Mouse (Mus musculus) MEL (cell line): ENCODE results near the gene Ankfn1. TPM values are rescaled to one million over a fixed set of nuclear protein-coding genes. Genes with fewer than 3 reads are reported as not detected.

Source experiments
- DNase-seq: peaks from one replicate; pipeline ENCODE4 v3.0.0; 2011; ENCODE audit warnings: low read depth, low spot score
- H3K27ac ChIP-seq: 2 replicates; pipeline ENCODE4 v1.5.1; 2012; ENCODE audit warnings: low read depth, mild to moderate bottlenecking, control low read depth, low read length, moderate library complexity; ENCODE audit not compliant: control insufficient read depth
- H3K27me3 ChIP-seq, 2 experiments: fragments of 150-350 bp in 1 of 2; sonication (generic) in 1 of 2; 2 replicates each; pipeline ENCODE4 v1.6.1; 2012; ENCODE audit warnings: low read length in 2 of 2, mild to moderate bottlenecking in 2 of 2, improper control_type of control experiment in 1 of 2, moderate library complexity in 1 of 2; ENCODE audit not compliant: insufficient read depth in 2 of 2, control insufficient read depth in 1 of 2
- H3K36me3 ChIP-seq, 2 experiments: 2 replicates each; pipeline ENCODE4 v1.6.1; 2012 to 2014; ENCODE audit warnings: low read length in 2 of 2, improper control_type of control experiment in 1 of 2, inconsistent platforms in 1 of 2, mild to moderate bottlenecking in 1 of 2; ENCODE audit not compliant: insufficient read depth in 2 of 2, control insufficient read depth in 1 of 2
- H3K4me1 ChIP-seq, 2 experiments: fragments of 150-350 bp in 1 of 2; sonication (generic) in 1 of 2; 2 replicates each; pipeline ENCODE4 v1.6.1; 2012; ENCODE audit warnings: low read length in 2 of 2, improper control_type of control experiment in 1 of 2, mild to moderate bottlenecking in 1 of 2; ENCODE audit not compliant: insufficient read depth in 2 of 2, control insufficient read depth in 1 of 2
- H3K4me3 ChIP-seq, 2 experiments: fragments of 150-350 bp in 1 of 2; sonication (generic) in 1 of 2; 2 replicates each; pipeline ENCODE4 v1.5.1; 2012; ENCODE audit warnings: low read depth in 2 of 2, low read length in 2 of 2, mild to moderate bottlenecking in 2 of 2, moderate library complexity in 2 of 2, control low read depth in 1 of 2, improper control_type of control experiment in 1 of 2; ENCODE audit not compliant: control insufficient read depth in 1 of 2, insufficient read depth in 1 of 2
- H3K79me2 ChIP-seq: 2 replicates; pipeline ENCODE4 v1.6.1; 2012; ENCODE audit warnings: mild to moderate bottlenecking, low read length, moderate library complexity; ENCODE audit not compliant: control insufficient read depth, poor library complexity, insufficient read depth
- H3K9ac ChIP-seq: 2 replicates; pipeline ENCODE4 v1.6.1; 2012; ENCODE audit warnings: low read depth, mild to moderate bottlenecking, control low read depth, low read length, moderate library complexity; ENCODE audit not compliant: control insufficient read depth, poor library complexity, severe bottlenecking
- H3K9me3 ChIP-seq: fragments of 150-350 bp; sonication (generic); replicated peaks from 2 replicates; pipeline ENCODE4 v1.6.1; 2012; ENCODE audit warnings: mild to moderate bottlenecking, low read length, improper control_type of control experiment, moderate library complexity; ENCODE audit not compliant: insufficient read depth
- BHLHE40 ChIP-seq: IDR thresholded peaks from 2 replicates; pipeline ENCODE4 v1.6.1; 2012; ENCODE audit warnings: low read depth, mild to moderate bottlenecking, inconsistent platforms, low read length, improper control_type of control experiment, borderline replicate concordance
- CHD2 ChIP-seq: IDR thresholded peaks from 2 replicates; pipeline ENCODE4 v1.6.1; 2011; ENCODE audit warnings: low read length, improper control_type of control experiment
- E2F4 ChIP-seq: IDR thresholded peaks from 2 replicates; pipeline ENCODE4 v1.6.1; 2011; ENCODE audit warnings: low read depth, low read length, improper control_type of control experiment, borderline replicate concordance
- EP300 ChIP-seq, 2 experiments: IDR thresholded peaks; 2 replicates each; pipeline ENCODE4 v1.6.1; 2011; ENCODE audit warnings: improper control_type of control experiment in 2 of 2, low read length in 2 of 2, low read depth in 1 of 2, mild to moderate bottlenecking in 1 of 2
- GATA1 ChIP-seq: IDR thresholded peaks from 2 replicates; pipeline ENCODE4 v1.6.1; 2011; ENCODE audit warnings: low read depth, low read length, improper control_type of control experiment
- HCFC1 ChIP-seq: IDR thresholded peaks from 2 replicates; pipeline ENCODE4 v1.6.1; 2012; ENCODE audit warnings: low read depth, mild to moderate bottlenecking, inconsistent platforms, low read length, improper control_type of control experiment, moderate library complexity
- JUND ChIP-seq: IDR thresholded peaks from 2 replicates; pipeline ENCODE4 v1.6.1; 2011; ENCODE audit warnings: low read depth, mild to moderate bottlenecking, improper control_type of control experiment, low read length
- MAX ChIP-seq: IDR thresholded peaks from 2 replicates; pipeline ENCODE4 v1.6.1; 2011; ENCODE audit warnings: low read length, improper control_type of control experiment
- MYB ChIP-seq: IDR thresholded peaks from 2 replicates; pipeline ENCODE4 v1.6.1; 2011; ENCODE audit warnings: mild to moderate bottlenecking, low read depth, low read length, improper control_type of control experiment
- NRF1 ChIP-seq: IDR thresholded peaks from 2 replicates; pipeline ENCODE4 v1.6.1; 2014; ENCODE audit warnings: low read depth, mild to moderate bottlenecking, inconsistent platforms, low read length, improper control_type of control experiment, moderate library complexity; ENCODE audit not compliant: poor library complexity, insufficient read depth, severe bottlenecking
- RCOR1 ChIP-seq: IDR thresholded peaks from 2 replicates; pipeline ENCODE4 v1.6.1; 2012; ENCODE audit warnings: low read depth, mild to moderate bottlenecking, inconsistent platforms, low read length, improper control_type of control experiment
- SIN3A ChIP-seq: IDR thresholded peaks from 2 replicates; pipeline ENCODE4 v1.6.1; 2012; ENCODE audit warnings: low read length, improper control_type of control experiment, inconsistent platforms
- SMC3 ChIP-seq: IDR thresholded peaks from 2 replicates; pipeline ENCODE4 v1.6.1; 2011; ENCODE audit warnings: low read depth, low read length, improper control_type of control experiment
- TCF12 ChIP-seq: IDR thresholded peaks from 2 replicates; pipeline ENCODE4 v1.6.1; 2014; ENCODE audit warnings: low read depth, mild to moderate bottlenecking, inconsistent platforms, low read length, improper control_type of control experiment, moderate library complexity
- UBTF ChIP-seq: IDR thresholded peaks from 2 replicates; pipeline ENCODE4 v1.6.1; 2012; ENCODE audit warnings: low read depth, mild to moderate bottlenecking, inconsistent platforms, low read length, improper control_type of control experiment, moderate library complexity, borderline replicate concordance; ENCODE audit not compliant: insufficient read depth
- ZNF384 ChIP-seq: IDR thresholded peaks from 2 replicates; pipeline ENCODE4 v1.6.1; 2012; ENCODE audit warnings: low read depth, mild to moderate bottlenecking, inconsistent platforms, low read length, improper control_type of control experiment
- polyA plus RNA-seq, 2 experiments: library from polyadenylated mRNA; stranded (reverse) in 1 of 2; unstranded in 1 of 2; fragments of >175 nt in 1 of 2; fragments of >200 nt in 1 of 2; gene quantifications; 2 replicates each; pipeline versions ENCODE4 v1.2.1 to v1.2.4; 2012; ENCODE audit warnings: low replicate concordance in 2 of 2, low read depth in 1 of 2; ENCODE audit not compliant: insufficient read length in 2 of 2, insufficient read depth in 1 of 2, missing spikeins in 1 of 2
- total RNA-seq: library from RNA; depleted of rRNA; stranded (reverse); fragments of 300-350 nt; gene quantifications from 2 replicates; pipeline ENCODE4 v1.2.3, GENCODE M21; 2012

Gene Ankfn1
- total and polyA plus RNA-seq, 3 experiments: not detected

DNA sequence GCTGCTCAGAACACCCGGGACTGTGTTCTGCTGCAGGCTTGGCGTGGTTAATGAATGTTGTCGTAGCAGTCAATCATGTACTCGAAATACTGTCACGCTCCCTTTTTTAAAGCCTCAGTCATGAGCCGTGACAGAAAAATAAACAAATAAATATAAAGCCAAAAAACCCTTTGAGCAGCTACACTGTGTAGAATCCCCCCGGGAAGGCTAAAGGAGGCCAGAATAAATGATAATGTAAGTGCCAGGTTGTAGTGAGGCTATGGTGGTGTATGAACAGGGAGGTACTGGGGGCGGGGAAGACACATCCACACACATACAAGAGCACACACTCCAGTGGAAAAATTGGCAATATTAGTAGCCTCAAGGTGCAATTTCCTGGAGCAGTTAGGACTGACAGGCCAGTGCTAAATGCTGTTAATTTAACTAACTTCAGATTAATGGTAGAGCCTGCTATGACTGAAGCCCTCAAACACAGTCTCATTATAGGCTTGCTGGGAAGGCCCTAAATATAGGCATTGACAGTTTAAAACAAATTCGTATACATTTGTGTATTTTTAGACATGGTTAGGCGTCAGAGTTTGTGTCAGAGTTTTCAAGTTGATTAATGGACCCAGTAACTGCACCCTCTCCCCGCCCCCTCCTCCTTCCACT lies 270.7 kb downstream of the Ankfn1 start:
- TF ChIP-seq SMC3 (no peak), RCOR1 (no peak), UBTF (no peak), ZNF384 (no peak), CHD2 (no peak), MYB (no peak), GATA1 (no peak), JUND (no peak), BHLHE40 (no peak), SIN3A (no peak), EP300 (IDR thresholded peaks at IDR 0.05; ENCODE audit: low read depth in 1 of 2, low read length in 2 of 2) (no peak), NRF1 (no peak), E2F4 (no peak), MAX (no peak), HCFC1 (no peak)
- Histone ChIP-seq H3K27ac (no peak overlapping the region), H3K9me3 (no peaks in the 10 kb centered on the region), H3K27me3 (no peaks in the 10 kb centered on the region), H3K4me1 (no peaks in the 10 kb centered on the region), H3K4me3 (no peak overlapping the region), H3K9ac (no peak overlapping the region), H3K36me3 (no peaks in the 10 kb centered on the region), H3K79me2 (no peaks in the 10 kb centered on the region)
- DNase-seq: no peak

GRCm38 (mm10) chr11:89505046-89505445 lies 272.4 kb downstream of the Ankfn1 start:
- Histone ChIP-seq H3K79me2 (no peaks in the 10 kb centered on the region), H3K27me3 (no peaks in the 10 kb centered on the region), H3K4me3 (no peak overlapping the region), H3K9ac (no peak overlapping the region), H3K27ac (no peak overlapping the region), H3K4me1 (no peaks in the 10 kb centered on the region), H3K9me3 (no peaks in the 10 kb centered on the region), H3K36me3 (no peaks in the 10 kb centered on the region)
- DNase-seq: no peak
- TF ChIP-seq TCF12 (no peak), RCOR1 (no peak)
